ENCODE assay signal across 10 mouse cellular contexts in the genomic region with DNA sequence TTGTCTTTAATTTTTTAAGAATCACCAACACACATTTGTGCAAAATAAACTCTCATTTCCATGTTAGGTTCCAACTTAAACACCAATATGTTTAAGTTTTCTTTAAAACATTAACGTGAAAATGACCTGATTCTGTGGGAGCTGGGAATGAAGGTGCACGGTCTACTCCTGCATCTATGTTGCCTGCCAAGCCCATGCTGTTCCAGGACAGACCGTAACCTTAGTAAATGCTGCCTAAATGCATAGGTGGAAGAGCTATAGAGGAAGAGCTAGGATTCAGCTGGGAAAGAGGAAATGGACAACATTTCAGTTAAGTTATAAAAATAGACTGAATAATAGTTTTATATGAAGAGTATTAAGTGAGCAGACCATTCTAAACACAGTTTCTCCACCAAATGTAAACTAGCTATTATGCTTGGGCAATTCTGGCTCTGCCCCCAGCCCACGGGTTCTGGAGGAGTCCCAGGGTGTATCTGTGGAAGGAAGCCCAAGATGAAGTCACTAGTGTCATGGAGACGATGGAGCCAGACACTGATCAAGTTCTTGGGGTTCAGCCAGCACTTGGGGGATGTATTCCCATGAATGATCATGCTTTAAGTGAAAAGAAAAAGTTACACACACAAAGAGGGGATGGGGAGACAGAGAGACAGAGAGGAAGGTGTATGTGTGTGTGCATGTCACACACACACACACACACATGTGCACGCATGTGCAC.
DNase-seq lines count a peak whose midpoint lies in the region; ATAC-seq lines count a peak whose summit lies in the region.
"Had no signal": no experiment of that assay in that cellular context is flagged by ENCODE, and none has a peak within 500 bp of the region (broad histone marks: within the 10 kb centered on the region; RNA-seq: fewer than 3 reads in every experiment).

No protein-coding gene starts in this region.

- H3K27ac ChIP-seq in midbrain, embryonic 13.5 days = no peak overlapping the region
- H3K27ac ChIP-seq in midbrain, embryonic 10.5 days (replicated peaks) = no peak overlapping the region
- H3K27ac ChIP-seq: heart, embryonic 15.5 days had no signal

- no peaks in the 10 kb centered on the region for H3K27me3 ChIP-seq in midbrain, embryonic 13.5 days
- no peaks in the 10 kb centered on the region for H3K27me3 ChIP-seq in midbrain, embryonic 10.5 days (ENCODE audit: low read depth, poor library complexity, severe bottlenecking)
- H3K27me3 ChIP-seq: heart, embryonic 15.5 days had no signal

- intact Hi-C loops in left cerebral cortex, postnatal 4 days (cut with DNase I) = no loop called here
- intact Hi-C loops in left cerebral cortex, postnatal 36 days (cut with DNase I) = no loop called here
- intact Hi-C loops in heart, postnatal 10 days (cut with DNase I) = no loop called here

- no peak for ATAC-seq in midbrain, embryonic 13.5 days

- H3K36me3 ChIP-seq in midbrain, embryonic 13.5 days = no peaks in the 10 kb centered on the region
- no peaks in the 10 kb centered on the region for H3K36me3 ChIP-seq in midbrain, embryonic 10.5 days
- H3K36me3 ChIP-seq: heart, embryonic 15.5 days had no signal

- DNase-seq in left cerebral cortex, postnatal 4 days = peak; percentile 77
- DNase-seq in left cerebral cortex, postnatal 36 days (ENCODE audit: low spot score in 2 of 2) = no peak
- DNase-seq in cerebellum, adult 9-11 months = peak; percentile 58
- DNase-seq in heart, postnatal 10 days = peak; percentile 75 to 76
- peak; percentile 50 for DNase-seq in lung, postnatal 36 days
- no peak for DNase-seq in midbrain, embryonic 10.5 days (ENCODE audit: low spot score)
- no peak for DNase-seq in retina, postnatal 1 day
- DNase-seq: adrenal gland, adult 2 months had no signal

- H3K4me3 ChIP-seq in midbrain, embryonic 13.5 days (replicated peaks) = no peak overlapping the region
- no peak overlapping the region for H3K4me3 ChIP-seq in midbrain, embryonic 10.5 days
- H3K4me3 ChIP-seq: heart, embryonic 15.5 days had no signal

- H3K4me2 ChIP-seq in midbrain, embryonic 13.5 days (replicated peaks) = no peak overlapping the region
- H3K4me2 ChIP-seq: heart, embryonic 15.5 days had no signal

- no peak overlapping the region for H3K9ac ChIP-seq in midbrain, embryonic 13.5 days (replicated peaks)
- H3K9ac ChIP-seq: heart, embryonic 15.5 days had no signal

- WGBS in midbrain, embryonic 13.5 days = 88% methylated on average over 6 of the region's 6 CpGs
- 90% methylated on average over 6 of the region's 6 CpGs for whole genome bisulfite sequencing in midbrain, embryonic 10.5 days

- H3K4me1 ChIP-seq in midbrain, embryonic 13.5 days (replicated peaks) = peaks cover 25% of the 10 kb centered on the region
- H3K4me1 ChIP-seq in midbrain, embryonic 10.5 days = peaks cover 35% of the 10 kb centered on the region

- no peaks in the 10 kb centered on the region for H3K9me3 ChIP-seq in midbrain, embryonic 13.5 days
- no peaks in the 10 kb centered on the region for H3K9me3 ChIP-seq in midbrain, embryonic 10.5 days (replicated peaks)
- H3K9me3 ChIP-seq: heart, embryonic 15.5 days had no signal

Comparison
In these comparisons a context has a peak if more than half of its experiments do, and no peak if none do; other contexts are left out.
1. DNase-seq: peak in left cerebral cortex, postnatal 4 days (single experiment), cerebellum, adult 9-11 months (single experiment), heart, postnatal 10 days (2 of 2) and lung, postnatal 36 days (single experiment); none in left cerebral cortex, postnatal 36 days (0 of 2), midbrain, embryonic 10.5 days (single experiment) and retina, postnatal 1 day (single experiment).